Mouse (Mus musculus): ENCODE measurements around the gene Ccz1.

DNA sequence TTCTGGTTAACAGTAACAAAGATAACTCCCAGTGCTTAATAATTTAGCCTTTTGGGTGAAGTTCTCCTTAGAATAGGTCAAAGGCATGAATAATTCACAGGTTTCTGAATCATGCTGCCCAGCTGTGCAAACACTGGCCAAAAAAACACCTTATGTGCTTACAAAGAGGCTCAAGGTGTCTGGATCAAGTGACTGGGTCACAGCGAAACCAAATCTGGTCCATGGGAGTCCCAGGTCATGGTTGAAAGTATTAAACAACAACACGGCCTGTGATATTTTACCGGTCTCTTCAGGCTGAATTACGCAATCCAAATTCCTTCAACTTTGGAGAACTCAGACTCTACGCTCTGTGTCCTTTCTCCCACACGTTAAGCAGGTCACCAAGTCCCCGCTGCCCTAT lies 17.8 kb upstream of the Ccz1 start:
- no peak for TF ChIP-seq E2F4 (IDR thresholded peaks at IDR 0.05; ENCODE audit: insufficient read depth)
- no peak for TF ChIP-seq POLR2AphosphoS2 (IDR thresholded peaks at IDR 0.05; ENCODE audit: insufficient read length, low read depth)
- TF ChIP-seq MAX (IDR thresholded peaks at IDR 0.05; ENCODE audit: low read depth) = no peak
- no peak for TF ChIP-seq POLR2A (IDR thresholded peaks at IDR 0.05; ENCODE audit: insufficient read length, low read depth)
- no peak for TF ChIP-seq USF1 (IDR thresholded peaks at IDR 0.05; ENCODE audit: low read depth)
- no peak for TF ChIP-seq REST (IDR thresholded peaks at IDR 0.05; ENCODE audit: insufficient read depth, insufficient read length)
- TF ChIP-seq MYOD1 (IDR thresholded peaks at IDR 0.05; ENCODE audit: control insufficient read depth in 1 of 3, insufficient read length in 2 of 3, low read depth in 2 of 3) = no peak
- TF ChIP-seq MYOG (IDR thresholded peaks at IDR 0.05; ENCODE audit: control insufficient read depth in 1 of 3, insufficient read depth in 1 of 3, insufficient read length in 2 of 3, low read depth in 2 of 3) = no peak
- no peak for TF ChIP-seq TCF12 (IDR thresholded peaks at IDR 0.05; ENCODE audit: insufficient read depth, poor library complexity, severe bottlenecking)
- TF ChIP-seq CEBPB (IDR thresholded peaks at IDR 0.05; ENCODE audit: insufficient read depth, poor library complexity, severe bottlenecking) = 0 out of 2 replicates have a peak, but pooled peaks have one; percentile 22
